Mouse (Mus musculus) adipocyte (in vitro differentiated cells): ENCODE measurements at regions not wholly inside any gene's neighbourhood (a gene's known extent, or its start where the extent isn't known, plus 50 kb on each side); places are given as distances from the start of the nearest gene placed in this dataset.

Source experiments
- DNase-seq: peaks from one replicate; pipeline ENCODE4 v3.0.0-alpha.2; 2016; ENCODE audit warnings: low spot score

DNA sequence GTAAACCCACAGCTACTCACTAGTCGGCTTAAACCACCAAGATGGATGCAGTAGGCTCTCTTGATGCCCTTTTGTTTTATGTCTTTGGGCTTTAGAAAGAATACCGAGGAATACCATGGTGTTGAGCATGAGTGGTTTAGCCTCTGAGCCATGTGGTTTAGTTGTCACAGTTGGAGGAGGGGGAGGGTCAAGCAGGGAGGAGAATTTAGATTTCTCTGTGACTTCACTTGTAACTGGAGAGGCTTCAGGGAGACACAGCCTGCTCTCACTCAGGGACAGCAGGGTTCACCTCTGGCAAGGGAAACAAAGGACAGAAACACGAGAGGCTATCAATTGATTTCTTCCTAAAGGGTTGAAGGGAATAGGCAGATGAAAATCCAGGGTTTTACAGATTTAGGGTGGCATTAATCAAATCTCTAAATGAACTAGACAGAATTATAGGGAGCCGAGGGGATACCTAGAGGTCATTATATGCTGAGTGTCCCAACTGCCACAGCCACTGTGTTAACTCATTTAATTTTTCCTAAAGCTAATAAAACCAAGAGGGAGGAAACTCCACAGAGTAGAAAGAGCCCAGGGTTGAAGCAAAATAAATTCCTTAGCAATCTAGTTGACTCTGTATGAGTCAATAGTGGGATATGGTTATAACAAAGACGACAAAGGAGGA, 2113.7 kb upstream of the 5930422O12Rik start:
- no peak for DNase-seq

DNA sequence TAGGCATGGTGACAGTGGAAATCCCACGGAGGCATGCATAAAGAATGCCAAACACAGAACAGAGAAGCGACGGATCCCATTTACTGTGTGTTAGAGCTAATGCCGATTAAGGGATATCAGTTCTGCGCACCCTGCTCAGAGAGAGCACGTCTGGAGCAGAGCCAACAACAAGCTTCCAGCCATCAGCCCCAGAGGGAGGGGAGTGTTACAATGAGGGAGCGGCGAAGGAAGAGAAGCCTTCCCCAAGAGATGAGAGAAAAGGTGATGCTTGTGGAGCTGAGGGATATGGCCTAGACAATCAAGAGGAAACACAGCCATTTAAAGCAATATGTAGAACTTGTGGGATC, 2113.2 kb upstream of the 5930422O12Rik start:
- no peak for DNase-seq

DNA sequence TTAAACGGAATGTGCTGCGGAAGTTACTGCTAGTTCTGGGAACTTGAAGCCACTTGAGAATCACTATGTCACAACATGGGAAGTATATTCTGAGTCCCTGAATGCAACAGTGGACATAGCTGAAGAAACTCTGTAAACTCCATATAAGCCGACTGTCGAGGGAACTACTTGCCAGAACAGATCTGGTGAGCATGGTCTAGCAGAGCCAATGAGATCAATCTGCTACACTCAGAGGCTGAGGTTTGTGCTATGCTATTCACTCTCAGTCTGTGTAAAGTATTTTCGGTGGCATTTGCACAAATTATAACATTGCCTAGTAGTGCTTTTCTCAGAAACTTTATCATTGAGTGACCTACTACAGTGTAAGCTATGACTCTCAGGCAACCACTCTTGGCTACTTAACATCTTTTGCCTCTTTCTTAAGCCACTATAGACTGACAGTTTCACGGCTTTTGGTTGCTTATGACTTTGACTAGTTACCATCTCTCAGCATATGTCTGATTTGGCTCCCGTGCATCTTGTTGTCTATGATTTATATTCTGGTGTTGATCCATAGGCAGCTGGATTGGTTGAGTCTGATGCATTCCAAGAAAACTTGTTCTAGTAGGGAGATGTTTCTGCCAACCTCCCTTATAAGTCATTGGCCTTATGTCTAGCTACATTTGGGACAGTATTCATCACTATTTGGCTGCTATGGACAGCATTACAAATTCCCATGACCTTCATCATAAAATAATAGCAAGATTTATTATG, 2094.8 kb upstream of the 5930422O12Rik start:
- DNase-seq: no peak

DNA sequence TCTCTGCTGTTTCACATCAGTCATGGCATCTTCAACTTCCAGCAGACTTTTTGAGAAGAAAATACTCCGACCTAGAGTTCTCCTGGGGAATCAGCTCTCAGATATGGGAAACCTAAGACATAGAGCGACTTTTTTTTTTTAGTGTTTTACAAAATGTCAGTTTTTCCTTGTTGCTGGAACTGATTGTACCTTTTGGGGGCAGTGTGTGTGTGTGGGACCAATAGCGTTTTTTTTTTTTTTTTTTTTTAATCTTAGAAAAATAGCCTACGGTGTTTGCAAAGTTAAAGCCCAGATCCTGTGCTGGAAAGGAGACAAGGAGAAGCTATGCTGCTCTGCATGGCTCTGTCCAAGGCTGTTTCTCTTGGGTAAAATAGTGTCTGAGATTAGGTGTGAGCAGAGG, 2080.0 kb upstream of the 5930422O12Rik start:
- no peak for DNase-seq

DNA sequence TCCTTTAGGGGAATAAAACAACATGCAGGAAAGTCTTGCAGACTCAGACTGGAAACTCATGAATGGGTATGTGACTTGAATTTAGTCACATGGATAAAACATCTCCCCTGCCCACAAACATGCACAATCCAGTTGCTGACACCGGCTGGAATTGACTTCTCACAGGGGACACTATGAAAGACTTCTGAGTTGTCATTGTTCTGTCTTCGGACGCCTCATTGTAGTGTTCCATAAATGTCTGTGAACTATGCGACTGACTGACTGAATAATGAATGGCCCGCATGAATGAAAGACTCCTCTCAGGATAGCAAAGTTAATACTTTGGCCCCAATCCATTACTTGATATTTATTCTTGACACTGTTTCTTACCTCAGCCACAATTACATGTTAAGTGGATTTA, 2058.9 kb upstream of the 5930422O12Rik start:
- no peak for DNase-seq

DNA sequence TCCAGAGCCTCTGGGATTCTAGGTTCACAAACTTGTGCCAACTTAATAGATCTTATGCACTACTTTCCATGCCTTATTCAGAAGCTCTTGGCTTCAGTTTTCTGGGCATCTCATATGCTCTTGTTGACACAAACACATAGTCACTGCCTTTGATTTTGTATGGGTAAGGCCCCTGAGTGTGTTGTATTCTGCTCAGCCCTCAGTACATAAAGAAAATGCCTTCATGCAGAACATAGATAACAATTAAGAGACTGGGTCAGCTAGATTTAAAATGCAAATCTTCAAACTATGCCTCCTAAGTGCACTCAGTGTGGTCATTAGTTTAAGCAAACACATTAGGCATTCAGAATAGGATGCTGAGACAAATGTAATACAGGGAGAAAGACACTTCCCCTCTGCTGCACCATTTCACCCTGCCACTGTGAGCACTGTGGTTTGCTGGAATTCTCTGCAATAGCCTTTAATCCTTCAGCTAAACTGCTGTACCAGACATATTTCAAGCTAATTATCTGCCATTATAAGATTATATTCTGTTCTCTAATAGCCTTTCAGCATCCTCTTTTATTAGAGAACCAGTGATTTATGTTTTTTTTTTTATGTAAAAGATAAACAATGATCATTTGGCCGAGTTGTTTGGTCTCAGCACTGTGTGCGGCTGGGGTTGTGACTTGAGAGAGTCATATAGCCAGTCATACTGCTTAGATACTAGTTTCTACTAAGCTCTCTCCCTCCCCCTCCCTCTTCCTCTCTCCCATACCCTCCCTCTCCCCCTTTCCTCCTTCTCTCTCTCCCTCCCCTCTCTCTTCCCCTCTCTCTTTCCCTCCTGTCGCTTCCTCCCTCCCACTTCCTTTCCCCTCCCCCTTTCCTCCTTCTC, 2058.1 kb upstream of the 5930422O12Rik start:
- DNase-seq: no peak

DNA sequence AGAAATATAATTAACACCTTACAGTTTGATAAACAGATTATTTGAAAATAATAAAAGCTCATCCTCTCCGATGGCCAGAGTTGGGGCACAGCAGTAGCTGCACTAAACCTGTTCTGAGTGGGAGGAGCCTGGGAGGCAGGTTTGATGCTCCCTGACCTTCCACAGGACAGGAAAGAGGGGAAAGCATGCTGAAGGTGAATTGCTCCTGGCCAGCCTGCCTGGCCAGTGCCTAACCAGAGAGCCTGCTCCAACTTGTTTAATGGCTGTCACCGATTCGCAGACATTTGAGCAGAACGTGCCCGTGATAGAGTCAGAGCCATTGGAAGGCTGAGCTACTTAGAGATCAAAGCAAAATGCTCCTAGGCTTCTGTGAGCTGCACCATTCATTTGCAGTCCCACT, 2056.9 kb upstream of the 5930422O12Rik start:
- DNase-seq: no peak

DNA sequence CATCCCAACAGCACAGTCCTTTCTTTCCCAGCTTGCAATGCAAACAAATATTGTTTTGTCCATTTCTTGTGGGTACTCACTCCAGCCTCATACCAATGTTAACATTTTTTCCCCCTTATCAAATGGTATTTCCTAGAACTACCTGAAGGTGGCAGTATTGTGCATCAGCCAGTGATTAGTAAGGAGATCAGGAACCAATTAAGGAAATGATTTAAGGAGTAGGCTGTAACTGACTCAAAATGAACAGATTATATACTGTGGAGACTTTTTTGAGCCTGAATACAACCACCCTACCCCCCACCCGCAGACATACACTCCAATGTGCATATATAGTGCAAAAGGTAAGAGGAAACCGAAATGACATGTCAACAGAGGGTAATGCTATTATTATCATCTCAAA, 2056.1 kb upstream of the 5930422O12Rik start:
- peak; percentile 24 for DNase-seq

DNA sequence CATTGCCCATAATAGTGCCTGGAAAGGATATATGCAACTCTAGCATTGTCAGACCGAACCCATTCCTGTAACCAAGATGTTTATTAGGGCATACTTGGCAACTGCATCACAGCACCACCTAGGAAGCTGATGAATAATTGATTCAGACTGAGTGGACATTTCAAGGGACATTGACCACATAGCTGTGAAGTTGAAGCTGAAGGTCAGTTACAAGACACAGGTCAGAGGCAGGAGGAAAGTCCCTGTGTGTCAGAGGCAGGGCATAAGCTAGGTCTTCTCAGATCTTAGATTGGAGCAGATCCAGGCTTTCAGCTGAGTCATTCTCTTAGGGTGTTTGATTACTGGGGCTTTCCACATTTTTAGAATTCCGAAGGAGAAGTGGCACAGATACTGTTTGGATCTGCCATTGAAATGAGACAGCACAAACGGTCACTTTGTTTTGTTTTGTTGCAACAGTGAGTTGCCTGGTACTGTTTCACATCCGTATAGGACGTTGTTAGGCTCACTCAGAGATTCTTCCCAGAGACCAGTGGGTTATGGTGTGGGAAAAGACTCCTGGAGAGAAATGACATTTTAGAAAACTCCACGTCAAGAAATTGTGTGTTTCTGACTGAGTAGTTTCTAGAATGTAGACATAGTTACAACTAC, 2055.2 kb upstream of the 5930422O12Rik start:
- DNase-seq: peak; percentile 38

DNA sequence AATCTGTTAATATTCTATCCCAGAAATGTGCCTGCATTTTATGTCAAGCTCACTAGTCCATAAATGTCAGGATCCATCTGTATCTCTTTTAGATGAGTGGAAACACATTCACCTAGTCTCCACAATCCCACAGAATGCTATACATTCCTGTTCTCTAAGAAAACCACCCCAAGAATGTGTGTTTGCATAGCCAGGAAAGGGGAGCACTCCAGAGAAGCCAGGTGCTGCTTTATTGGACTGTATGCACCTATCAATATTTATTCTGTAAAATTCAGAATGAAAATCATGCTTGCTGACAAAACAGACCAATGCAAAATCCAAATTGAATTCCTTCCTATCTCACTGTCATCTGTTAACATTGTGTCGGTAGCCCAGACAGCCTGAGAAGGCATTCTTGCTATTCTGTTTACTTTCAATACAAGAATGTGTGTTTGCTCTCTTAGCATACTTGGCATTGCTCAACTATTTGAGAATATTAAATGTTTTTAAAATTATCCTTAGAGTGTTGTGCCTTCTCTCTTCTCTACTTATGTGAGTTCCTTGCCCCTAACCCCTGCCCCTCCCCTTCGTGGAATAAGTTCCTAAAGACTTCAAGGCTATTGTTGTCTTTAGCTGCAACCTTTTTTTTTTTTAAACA, 2050.7 kb upstream of the 5930422O12Rik start:
- no peak for DNase-seq

DNA sequence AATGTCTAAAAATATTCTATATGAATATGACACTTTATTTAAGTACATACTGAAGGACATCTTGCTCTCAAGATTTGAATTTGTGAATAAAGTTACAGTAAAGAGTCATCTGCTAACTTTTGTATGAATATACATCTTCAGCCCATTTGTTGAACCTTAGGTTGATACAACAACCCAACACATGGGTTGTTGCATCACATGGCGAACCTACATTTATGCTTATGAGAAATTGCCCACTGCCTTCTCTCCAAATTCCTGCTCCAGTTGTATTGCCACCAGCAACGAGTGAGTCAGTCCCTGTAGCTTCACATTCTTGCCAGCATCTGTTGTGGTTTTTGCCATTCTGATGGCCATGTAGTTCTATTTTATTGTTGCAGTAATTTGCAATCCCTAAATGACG, 2023.7 kb upstream of the 5930422O12Rik start:
- no peak for DNase-seq

DNA sequence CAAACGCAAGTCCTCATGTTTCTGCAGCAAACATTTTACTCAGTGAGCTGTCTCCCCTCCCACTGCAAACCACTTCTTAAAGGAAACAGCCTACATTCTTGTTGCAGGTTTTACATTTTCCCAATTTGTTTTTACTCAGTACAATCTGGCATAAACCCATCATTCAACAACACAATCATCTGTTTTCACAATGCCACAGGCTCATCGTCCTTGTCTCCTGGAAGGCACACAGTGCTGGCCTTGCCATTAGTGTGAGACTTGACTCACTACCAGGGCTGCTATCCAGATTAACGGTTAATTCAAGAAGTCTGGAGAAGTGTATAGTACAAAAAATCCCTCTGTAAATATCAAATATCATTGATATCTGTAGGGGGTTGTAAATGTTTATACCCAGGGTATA, 2006.3 kb upstream of the 5930422O12Rik start:
- DNase-seq: no peak

DNA sequence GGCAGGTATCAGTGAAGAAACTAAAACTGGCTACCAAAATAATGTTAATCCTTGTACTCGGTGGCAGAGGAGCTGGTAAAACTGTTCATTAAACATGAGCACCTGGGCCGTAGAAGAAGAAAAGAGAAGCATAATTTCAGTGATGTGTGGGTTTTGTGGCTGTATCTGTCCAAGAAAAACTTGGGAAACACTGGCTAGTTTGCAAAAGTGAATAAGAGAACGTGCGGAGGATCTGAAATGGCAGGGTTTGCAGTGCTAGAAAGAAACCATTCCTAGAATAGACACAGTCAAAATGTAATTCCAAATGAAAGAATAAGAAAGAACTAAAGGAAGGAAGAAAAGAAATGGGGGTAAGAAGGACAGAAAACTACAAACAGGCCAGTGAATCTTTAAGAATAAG, 2000.8 kb upstream of the 5930422O12Rik start:
- no peak for DNase-seq

DNA sequence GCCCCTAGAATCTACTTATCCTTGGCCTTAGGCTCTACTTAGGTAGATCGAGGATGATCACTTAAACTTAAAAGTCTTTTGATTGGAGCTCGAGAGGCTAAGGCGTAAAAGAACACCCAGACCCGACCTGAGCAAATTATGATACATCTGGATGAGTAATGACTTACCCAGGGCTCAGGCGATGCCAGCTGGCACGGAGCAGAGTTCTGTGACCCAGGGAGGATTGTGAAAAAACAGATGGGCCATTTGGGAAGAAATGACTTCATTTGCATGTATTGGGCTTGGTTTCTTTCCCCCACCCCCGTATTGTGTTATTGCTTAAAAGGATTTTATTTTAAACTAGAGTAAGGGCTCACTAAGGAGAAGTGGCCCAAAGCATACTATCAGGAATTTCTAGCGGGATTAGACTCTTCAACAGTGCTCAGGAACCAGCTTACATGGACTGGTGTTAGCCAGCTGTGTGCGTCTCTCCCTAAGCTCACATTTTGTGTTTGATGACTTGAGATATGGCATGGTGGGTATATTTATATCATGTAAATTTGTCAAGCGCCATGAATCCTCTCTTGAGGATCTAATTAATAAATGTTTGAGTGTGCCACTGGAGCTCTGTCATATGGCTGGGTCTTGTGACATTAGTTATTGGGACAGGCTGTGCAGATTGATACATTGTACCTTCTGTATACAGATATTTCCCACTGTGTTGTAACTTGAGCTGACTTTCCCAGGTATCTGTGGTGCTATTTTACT, 1991.9 kb upstream of the 5930422O12Rik start:
- peak; percentile 84 for DNase-seq

DNA sequence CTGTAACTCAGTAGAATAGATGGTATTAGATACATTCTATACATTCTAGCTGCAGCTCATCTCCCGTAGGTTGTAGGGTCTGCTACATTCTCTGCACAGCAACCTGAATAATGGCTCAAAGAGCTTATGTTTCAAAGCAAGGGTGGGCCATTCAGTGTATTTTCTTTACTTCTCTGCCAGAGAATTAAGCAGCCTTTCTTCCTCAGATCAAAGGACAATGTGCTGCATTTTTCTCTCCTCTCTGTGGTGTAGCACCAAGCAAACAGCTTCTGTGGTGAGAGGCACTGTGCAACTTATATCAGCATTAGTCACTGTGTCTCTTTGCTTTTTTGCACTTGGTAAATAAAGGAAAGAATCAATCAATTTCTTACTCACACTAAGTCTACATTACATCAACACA, 1983.7 kb upstream of the 5930422O12Rik start:
- DNase-seq: no peak

DNA sequence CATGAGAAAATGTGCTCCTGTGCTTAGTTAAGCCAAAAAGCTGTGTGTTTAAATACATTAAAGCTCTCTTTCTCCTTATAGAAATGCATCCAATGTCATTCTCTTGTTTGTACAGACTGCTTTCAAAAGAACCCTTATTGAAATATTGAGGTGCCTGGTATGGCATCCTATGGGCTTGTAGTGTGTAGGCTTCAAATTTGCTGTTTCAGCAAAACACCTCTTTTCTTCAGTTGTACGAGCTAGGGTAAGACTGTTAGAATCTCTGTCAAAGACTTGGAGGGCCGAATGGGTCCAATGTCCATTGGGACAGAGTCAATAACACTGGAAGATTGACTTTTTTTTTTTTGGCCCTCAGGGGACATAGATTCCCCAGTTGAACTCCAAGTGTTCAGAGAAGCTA, 1980.5 kb upstream of the 5930422O12Rik start:
- no peak for DNase-seq

DNA sequence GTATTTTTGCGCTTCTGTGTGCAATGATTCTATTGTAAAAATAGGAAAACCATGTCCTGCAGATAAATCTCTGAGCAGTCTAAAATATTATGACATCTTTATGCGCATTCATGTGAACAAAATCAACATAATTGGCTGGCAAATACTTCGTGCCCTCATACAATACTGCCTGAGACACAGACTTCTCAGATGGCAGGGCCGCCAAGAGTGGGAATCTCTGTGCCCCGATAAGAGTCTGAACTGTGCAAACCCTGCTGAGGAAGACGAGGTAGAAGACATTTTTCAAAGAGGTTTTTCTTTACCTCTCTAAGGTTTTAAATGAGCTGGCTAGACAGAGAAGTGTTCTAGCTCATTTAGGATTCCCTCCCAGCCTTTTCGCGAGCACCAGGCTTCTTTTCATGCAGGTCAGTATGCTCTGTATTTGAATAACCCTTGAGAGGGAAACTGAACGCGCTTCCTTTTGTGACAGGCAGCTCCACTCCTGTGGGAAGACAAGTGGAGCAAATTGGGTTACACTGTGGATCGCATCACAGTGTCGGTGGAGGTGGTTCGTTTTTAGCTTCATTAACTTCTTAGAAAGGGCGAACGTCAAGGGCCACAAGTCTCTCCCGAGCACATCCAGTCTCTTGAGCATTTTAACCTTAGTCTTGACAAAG, 1973.6 kb upstream of the 5930422O12Rik start:
- DNase-seq: no peak

DNA sequence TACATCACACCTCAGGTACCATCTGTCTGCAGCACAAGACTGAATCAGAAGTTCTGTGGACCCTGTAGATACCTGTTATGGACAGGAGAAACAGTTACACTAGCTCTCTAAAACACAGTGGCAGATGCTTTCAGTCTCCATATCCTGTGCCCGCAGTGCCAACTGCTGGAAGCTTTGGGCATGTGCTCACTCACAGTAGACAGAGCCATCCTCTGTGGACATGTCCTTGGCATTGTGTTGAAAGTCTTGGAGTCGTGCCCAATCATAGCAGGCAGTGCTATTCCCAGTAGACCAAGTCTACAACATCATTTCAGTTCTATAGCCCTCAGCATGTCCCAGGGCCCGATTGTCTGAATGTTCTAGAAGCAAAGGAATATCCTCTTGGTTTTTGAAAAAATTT, 1968.2 kb upstream of the 5930422O12Rik start:
- peak; percentile 76 for DNase-seq
